Mouse (Mus musculus) heart, embryonic 11.5 days (tissue): ENCODE measurements at regions not wholly inside any gene's neighbourhood (a gene's known extent, or its start where the extent isn't known, plus 50 kb on each side); places are given as distances from the start of the nearest gene placed in this dataset.

Experiments
- ATAC-seq: fragments of 200-750 bp; cut with Nextera tagmentation; replicated peaks from 2 replicates; pipeline ENCODE4 v1.8.0; 2017; ENCODE audit warnings: moderate library complexity; ENCODE audit not compliant: insufficient number of reproducible peaks, low FRiP score, low TSS enrichment
- H3K27ac ChIP-seq: fragments of 300-500 bp; sonication (generic); 2 replicates; pipeline ENCODE4 v1.5.1; 2014; ENCODE audit warnings: mild to moderate bottlenecking, low read depth, low read length
- H3K27me3 ChIP-seq: fragments of 300-500 bp; sonication (generic); 2 replicates; pipeline ENCODE4 v1.6.1; 2014; ENCODE audit warnings: mild to moderate bottlenecking, low read length, mixed read lengths; ENCODE audit not compliant: control insufficient read depth, insufficient read depth
- H3K36me3 ChIP-seq: fragments of 300-500 bp; sonication (generic); 2 replicates; pipeline ENCODE4 v1.6.1; 2014; ENCODE audit warnings: mild to moderate bottlenecking, low read length, moderate library complexity, mixed read lengths; ENCODE audit not compliant: control insufficient read depth, insufficient read depth
- H3K4me1 ChIP-seq: fragments of 300-500 bp; sonication (generic); 2 replicates; pipeline ENCODE4 v1.6.1; 2014; ENCODE audit warnings: low read length; ENCODE audit not compliant: control insufficient read depth, insufficient read depth
- H3K4me2 ChIP-seq: fragments of 300-500 bp; sonication (generic); 2 replicates; pipeline ENCODE4 v1.6.1; 2014; ENCODE audit warnings: mild to moderate bottlenecking, moderate library complexity
- H3K4me3 ChIP-seq: fragments of 300-500 bp; sonication (generic); 2 replicates; pipeline ENCODE4 v1.5.1; 2014; ENCODE audit warnings: low read depth, low read length
- H3K9ac ChIP-seq: fragments of 300-500 bp; sonication (generic); 2 replicates; pipeline ENCODE4 v1.6.1; 2014; ENCODE audit warnings: mild to moderate bottlenecking, low read depth, low read length, moderate library complexity
- H3K9me3 ChIP-seq: fragments of 300-500 bp; sonication (generic); replicated peaks from 2 replicates; pipeline ENCODE4 v1.6.1; 2016; ENCODE audit warnings: low read length; ENCODE audit not compliant: control insufficient read depth
- WGBS: fragments of 180-500 bp; shearing (Covaris S2); extraction: QIAGEN DNeasy Blood & Tissue Kit; methylation state at CpG from one replicate; pipeline ENCODE4 v1.1.7; 2014; ENCODE audit not compliant: insufficient replicate concordance; 5-methylcytosine and 5-hydroxymethylcytosine counted together

GRCm38 (mm10) chr14:120741492-120742054 lies 169.5 kb upstream of the Ipo5 start:
- Histone ChIP-seq H3K4me3 (no peak overlapping the region), H3K36me3 (no peaks in the 10 kb centered on the region), H3K4me1 (no peaks in the 10 kb centered on the region), H3K4me2 (no peak overlapping the region), H3K9ac (no peak overlapping the region), H3K27me3 (no peaks in the 10 kb centered on the region), H3K27ac (no peak overlapping the region), H3K9me3 (no peaks in the 10 kb centered on the region)
- ATAC-seq = no peak
- 71% methylated on average over 5 of the region's 5 CpGs for WGBS

GRCm38 (mm10) chr14:120754011-120754410 lies 157.0 kb upstream of the Ipo5 start:
- H3K36me3 ChIP-seq = no peaks in the 10 kb centered on the region
- no peak overlapping the region for H3K4me3 ChIP-seq
- 35% methylated on average over 1 of the region's 1 CpGs for WGBS
- ATAC-seq = no peak
- no peaks in the 10 kb centered on the region for H3K9me3 ChIP-seq
- H3K4me1 ChIP-seq = no peaks in the 10 kb centered on the region
- no peaks in the 10 kb centered on the region for H3K27me3 ChIP-seq
- H3K27ac ChIP-seq = no peak overlapping the region
- no peak overlapping the region for H3K4me2 ChIP-seq
- no peak overlapping the region for H3K9ac ChIP-seq

GRCm38 (mm10) chr14:120755389-120755788 lies 155.6 kb upstream of the Ipo5 start:
- H3K4me3 ChIP-seq = no peak overlapping the region

GRCm38 (mm10) chr14:120758200-120758830 lies 152.7 kb upstream of the Ipo5 start:
- no peak for ATAC-seq
- Histone ChIP-seq H3K4me3 (no peak overlapping the region), H3K36me3 (no peaks in the 10 kb centered on the region)

More at GRCm38 (mm10) chr14:120755389-120755788, 155.6 kb upstream of the Ipo5 start:
- Histone ChIP-seq H3K27ac (no peak overlapping the region), H3K9ac (no peak overlapping the region), H3K9me3 (no peaks in the 10 kb centered on the region), H3K36me3 (no peaks in the 10 kb centered on the region), H3K4me1 (no peaks in the 10 kb centered on the region), H3K4me2 (no peak overlapping the region), H3K27me3 (no peaks in the 10 kb centered on the region)
- no peak; the same call in 1 of the 2 replicates for ATAC-seq
- WGBS = 64% methylated on average over 10 of the region's 10 CpGs

GRCm38 (mm10) chr14:120762168-120762567 lies 148.9 kb upstream of the Ipo5 start:
- Histone ChIP-seq H3K4me2 (no peak overlapping the region), H3K4me1 (no peaks in the 10 kb centered on the region), H3K9ac (no peak overlapping the region), H3K9me3 (no peaks in the 10 kb centered on the region), H3K27me3 (no peaks in the 10 kb centered on the region), H3K27ac (no peak overlapping the region), H3K4me3 (no peak overlapping the region), H3K36me3 (no peaks in the 10 kb centered on the region)
- ATAC-seq = no peak
- 77% methylated on average over 7 of the region's 7 CpGs for WGBS

More at GRCm38 (mm10) chr14:120758200-120758830, 152.7 kb upstream of the Ipo5 start:
- Histone ChIP-seq H3K27me3 (no peaks in the 10 kb centered on the region), H3K4me1 (no peaks in the 10 kb centered on the region), H3K27ac (no peak overlapping the region), H3K4me2 (no peak overlapping the region), H3K9me3 (no peaks in the 10 kb centered on the region), H3K9ac (no peak overlapping the region)
- WGBS = 86% methylated on average over 14 of the region's 14 CpGs

GRCm38 (mm10) chr14:120762733-120763132 lies 148.3 kb upstream of the Ipo5 start:
- Histone ChIP-seq H3K36me3 (no peaks in the 10 kb centered on the region), H3K27ac (no peak overlapping the region), H3K4me2 (no peak overlapping the region), H3K9me3 (no peaks in the 10 kb centered on the region), H3K9ac (no peak overlapping the region), H3K4me3 (no peak overlapping the region), H3K4me1 (no peaks in the 10 kb centered on the region), H3K27me3 (no peaks in the 10 kb centered on the region)
- no peak for ATAC-seq
- WGBS = 74% methylated on average over 11 of the region's 11 CpGs

- Histone ChIP-seq H3K27me3 (no peaks in the 10 kb centered on the region), H3K4me3 (no peak overlapping the region), H3K9ac (no peak overlapping the region), H3K4me1 (no peaks in the 10 kb centered on the region), H3K9me3 (no peaks in the 10 kb centered on the region), H3K4me2 (no peak overlapping the region), H3K27ac (no peak overlapping the region), H3K36me3 (no peaks in the 10 kb centered on the region)
- WGBS = 86% methylated on average over 5 of the region's 5 CpGs
- ATAC-seq = no peak
Measured at GRCm38 (mm10) chr14:120763796-120764195, 147.2 kb upstream of the Ipo5 start.

- ATAC-seq = no peak
- H3K27me3 ChIP-seq = no peaks in the 10 kb centered on the region
- H3K4me3 ChIP-seq = no peak overlapping the region
- no peaks in the 10 kb centered on the region for H3K4me1 ChIP-seq
- WGBS = 79% methylated on average over 3 of the region's 3 CpGs
- no peaks in the 10 kb centered on the region for H3K9me3 ChIP-seq
- no peak overlapping the region for H3K9ac ChIP-seq
- no peak overlapping the region for H3K4me2 ChIP-seq
- no peaks in the 10 kb centered on the region for H3K36me3 ChIP-seq
- H3K27ac ChIP-seq = no peak overlapping the region
Measured at GRCm38 (mm10) chr14:120764386-120764785, 146.6 kb upstream of the Ipo5 start.

GRCm38 (mm10) chr14:120766451-120766850 lies 144.6 kb upstream of the Ipo5 start:
- Histone ChIP-seq H3K4me1 (no peaks in the 10 kb centered on the region), H3K27ac (no peak overlapping the region), H3K27me3 (no peaks in the 10 kb centered on the region), H3K36me3 (no peaks in the 10 kb centered on the region), H3K9ac (no peak overlapping the region), H3K9me3 (no peaks in the 10 kb centered on the region), H3K4me3 (no peak overlapping the region), H3K4me2 (no peak overlapping the region)
- 83% methylated on average over 5 of the region's 5 CpGs for WGBS
- no peak for ATAC-seq
